Mouse (Mus musculus): ENCODE data around the gene Bicral. TPM values are rescaled to one million over a fixed set of nuclear protein-coding genes. Genes with fewer than 3 reads are reported as not detected.
"Not testable (repeated sequence)": the region's sequence is repeated elsewhere in the genome, so short reads cannot be mapped to it uniquely, and the experiment has no call there.

Bicral gene
- total RNA-seq, 2 experiments from 2014 or later = 7.5 to 13.0 TPM

GRCm38 (mm10) chr17:46796743-46797142, 61.5 kb downstream of the Bicral start:
- no peak for DNase-seq

- no peak for DNase-seq
Observed at GRCm38 (mm10) chr17:46792963-46793362, 65.3 kb downstream of the Bicral start.

- DNase-seq = not testable (repeated sequence)
Observed at GRCm38 (mm10) chr17:46787974-46788373, 70.3 kb downstream of the Bicral start.

- DNase-seq = no peak
Observed at GRCm38 (mm10) chr17:46786952-46787351, 71.3 kb downstream of the Bicral start.

- DNase-seq = no peak
Observed at GRCm38 (mm10) chr17:46783222-46783565, 75.1 kb downstream of the Bicral start.

- peak; percentile 95 to 96 for DNase-seq
Observed at GRCm38 (mm10) chr17:46782341-46783221, 75.7 kb downstream of the Bicral start, which contains the start of gene Rpl7l1. Gene Rpl7l1 (minus strand): TSS chr17:46782672.

- no peak for DNase-seq
Observed at GRCm38 (mm10) chr17:46781876-46782275, 76.4 kb downstream of the Bicral start.

- DNase-seq = no peak
Observed at GRCm38 (mm10) chr17:46776087-46776486, 82.2 kb downstream of the Bicral start.

GRCm38 (mm10) chr17:46775070-46775469, 83.2 kb downstream of the Bicral start:
- DNase-seq = no peak

- no peak for DNase-seq
Observed at GRCm38 (mm10) chr17:46774131-46774472, 84.2 kb downstream of the Bicral start.

GRCm38 (mm10) chr17:46773278-46774130, 84.8 kb downstream of the Bicral start:
- DNase-seq = no peak

- peak; percentile 91 for DNase-seq
Observed at GRCm38 (mm10) chr17:46772404-46773277, 85.6 kb downstream of the Bicral start, which contains the start of gene 2310039H08Rik. Gene 2310039H08Rik (plus strand): TSS chr17:46772635.

GRCm38 (mm10) chr17:46772038-46772403, 86.3 kb downstream of the Bicral start:
- no peak for DNase-seq

- DNase-seq = no peak
Observed at GRCm38 (mm10) chr17:46771616-46772015, 86.7 kb downstream of the Bicral start.

- DNase-seq = no peak
Observed at GRCm38 (mm10) chr17:46771025-46771424, 87.3 kb downstream of the Bicral start.

- DNase-seq = no peak
Observed at GRCm38 (mm10) chr17:46770546-46770945, 87.7 kb downstream of the Bicral start.

- DNase-seq = no peak
Observed at GRCm38 (mm10) chr17:46767868-46768267, 90.4 kb downstream of the Bicral start.

GRCm38 (mm10) chr17:46764916-46765315, 93.4 kb downstream of the Bicral start:
- DNase-seq = not testable (repeated sequence)

GRCm38 (mm10) chr17:46763544-46763943, 94.7 kb downstream of the Bicral start, which contains the start of gene Ptcra:
Gene Ptcra (minus strand): TSS chr17:46763712.
- DNase-seq = no peak

GRCm38 (mm10) chr17:46758753-46759152, 99.5 kb downstream of the Bicral start:
- no peak for DNase-seq

GRCm38 (mm10) chr17:46751794-46752556, 106.3 kb downstream of the Bicral start, which contains the start of gene Cnpy3:
Gene Cnpy3 (minus strand): TSS chr17:46752214.
- DNase-seq = peak; percentile 93 to 98
